Comparison of ENCODE assay signal across 32 mouse cellular contexts in the genomic region with DNA sequence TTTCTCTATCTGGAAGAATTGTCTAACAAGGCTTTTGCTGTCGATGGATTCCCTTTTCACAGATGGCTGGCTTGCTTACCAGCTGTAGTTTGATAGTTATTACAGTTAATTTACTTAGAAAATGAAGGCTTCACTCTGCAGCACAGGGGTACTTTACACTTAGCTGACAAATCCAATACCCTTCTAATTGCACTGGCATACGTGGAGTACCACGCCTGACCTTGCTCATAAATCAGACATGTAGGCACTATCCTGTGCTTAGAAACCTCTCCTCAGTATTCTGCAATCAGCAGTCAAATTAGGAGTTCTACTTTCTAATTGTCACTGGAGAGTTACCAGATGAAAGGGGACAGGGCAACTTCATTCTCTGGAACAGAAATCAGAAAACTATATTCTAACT.
DNase-seq lines count a peak whose midpoint lies in the region; ATAC-seq and TF ChIP-seq lines count a peak whose summit lies in the region.
"Had no signal": no experiment of that assay in that cellular context is flagged by ENCODE, and none has a peak within 500 bp of the region (broad histone marks: within the 10 kb centered on the region; RNA-seq: fewer than 3 reads in every experiment).

No protein-coding gene starts in this region.

- no peaks in the 10 kb centered on the region for H3K4me1 ChIP-seq in forebrain, postnatal 0 days (ENCODE audit: insufficient read depth)
- no peaks in the 10 kb centered on the region for H3K4me1 ChIP-seq in forebrain, embryonic 13.5 days
- no peaks in the 10 kb centered on the region for H3K4me1 ChIP-seq in kidney, embryonic 16.5 days (ENCODE audit: insufficient read depth, low read length)
- H3K4me1 ChIP-seq in midbrain, postnatal 0 days (ENCODE audit: insufficient read depth, low read length), result no peaks in the 10 kb centered on the region
- no peaks in the 10 kb centered on the region for H3K4me1 ChIP-seq in midbrain, embryonic 15.5 days
- H3K4me1 ChIP-seq: embryonic facial prominence, embryonic 12.5 days; forebrain, embryonic 10.5 days; heart, embryonic 12.5 days; hindbrain, embryonic 15.5 days; intestine, embryonic 15.5 days; neural tube, embryonic 12.5 days had no signal

- H3K4me3 ChIP-seq in forebrain, postnatal 0 days (ENCODE audit: low read depth, low read length), result no peak overlapping the region
- H3K4me3 ChIP-seq in forebrain, embryonic 13.5 days, result no peak overlapping the region
- H3K4me3 ChIP-seq in kidney, embryonic 16.5 days (ENCODE audit: low read length), result no peak overlapping the region
- no peak overlapping the region for H3K4me3 ChIP-seq in midbrain, postnatal 0 days (ENCODE audit: low read depth, low read length)
- H3K4me3 ChIP-seq in midbrain, embryonic 15.5 days, result no peak overlapping the region
- H3K4me3 ChIP-seq: embryonic facial prominence, embryonic 12.5 days; forebrain, embryonic 10.5 days; heart, adult 2 months; heart, embryonic 12.5 days; hindbrain, embryonic 15.5 days; intestine, embryonic 15.5 days; neural tube, embryonic 12.5 days had no signal

- no peak for ATAC-seq in forebrain, postnatal 0 days
- no peak for ATAC-seq in forebrain, embryonic 13.5 days
- ATAC-seq in kidney, embryonic 16.5 days (ENCODE audit: low FRiP score, low TSS enrichment), result peak; percentile 73; the same call in 1 of the 2 replicates
- no peak for ATAC-seq in midbrain, postnatal 0 days (ENCODE audit: low FRiP score)
- no peak for ATAC-seq in midbrain, embryonic 15.5 days (replicated peaks)
- ATAC-seq: forebrain, embryonic 16.5 days; intestine, embryonic 15.5 days; Patski had no signal

- peak; percentile 17 for DNase-seq in forebrain, postnatal 0 days
- DNase-seq in kidney, postnatal 10 days, result no peak
- DNase-seq in midbrain, postnatal 0 days (ENCODE audit: low spot score), result peak; percentile 16
- DNase-seq in urinary bladder, postnatal 14 days (ENCODE audit: low spot score), result no peak
- DNase-seq: adrenal gland, postnatal 10 days; cerebellum, adult 11 months; cerebellum, adult 9-10 months; cerebellum, postnatal 36 days; heart, adult 2 months; heart, postnatal 4 days; kidney, adult 9 months; liver; lung, adult 2 months; lung, postnatal 10 days; midbrain, embryonic 14.5 days; right cerebral cortex, adult 18-20 months; spleen, adult 18-20 months; thymus, postnatal 14 days had no signal

- WGBS in forebrain, postnatal 0 days, result 57% methylated on average over 3 of the region's 3 CpGs
- WGBS in forebrain, embryonic 13.5 days, result 78% methylated on average over 3 of the region's 3 CpGs
- WGBS in kidney, embryonic 16.5 days, result 31% methylated on average over 3 of the region's 3 CpGs
- 80% methylated on average over 3 of the region's 3 CpGs for WGBS in midbrain, postnatal 0 days
- 73% methylated on average over 3 of the region's 3 CpGs for WGBS in midbrain, embryonic 15.5 days

- H3K27ac ChIP-seq in forebrain, postnatal 0 days (ENCODE audit: low read depth, low read length), result no peak overlapping the region
- no peak overlapping the region for H3K27ac ChIP-seq in forebrain, embryonic 13.5 days
- no peak overlapping the region for H3K27ac ChIP-seq in kidney, embryonic 16.5 days (ENCODE audit: low read length)
- no peak overlapping the region for H3K27ac ChIP-seq in midbrain, postnatal 0 days (ENCODE audit: low read depth, low read length)
- no peak overlapping the region for H3K27ac ChIP-seq in midbrain, embryonic 15.5 days
- H3K27ac ChIP-seq: embryonic facial prominence, embryonic 12.5 days; forebrain, embryonic 10.5 days; heart, adult 2 months; hindbrain, embryonic 15.5 days; intestine, embryonic 15.5 days; liver, embryonic 14.5 days; macrophage; neural tube, embryonic 12.5 days had no signal

- H3K4me2 ChIP-seq in forebrain, postnatal 0 days (ENCODE audit: low read depth), result no peak overlapping the region
- H3K4me2 ChIP-seq in forebrain, embryonic 13.5 days, result no peak overlapping the region
- no peak overlapping the region for H3K4me2 ChIP-seq in kidney, embryonic 16.5 days (replicated peaks; ENCODE audit: low read depth, low read length)
- H3K4me2 ChIP-seq in midbrain, postnatal 0 days (ENCODE audit: low read depth, low read length, poor library complexity, severe bottlenecking), result no peak overlapping the region
- no peak overlapping the region for H3K4me2 ChIP-seq in midbrain, embryonic 15.5 days
- H3K4me2 ChIP-seq: embryonic facial prominence, embryonic 12.5 days; heart, embryonic 12.5 days; hindbrain, embryonic 15.5 days; intestine, embryonic 15.5 days; neural tube, embryonic 12.5 days had no signal

- TF ChIP-seq CTCF in forebrain, postnatal 0 days (IDR thresholded peaks at IDR 0.05; ENCODE audit: low read depth), result no peak
- no peak for TF ChIP-seq CTCF in midbrain, postnatal 0 days (IDR thresholded peaks at IDR 0.05)

- no peaks in the 10 kb centered on the region for H3K9me3 ChIP-seq in forebrain, postnatal 0 days (ENCODE audit: low read length)
- no peaks in the 10 kb centered on the region for H3K9me3 ChIP-seq in forebrain, embryonic 13.5 days (replicated peaks)
- no peaks in the 10 kb centered on the region for H3K9me3 ChIP-seq in kidney, embryonic 16.5 days (ENCODE audit: low read length)
- H3K9me3 ChIP-seq in midbrain, postnatal 0 days (ENCODE audit: low read length), result no peaks in the 10 kb centered on the region
- H3K9me3 ChIP-seq in midbrain, embryonic 15.5 days, result no peaks in the 10 kb centered on the region
- H3K9me3 ChIP-seq: embryonic facial prominence, embryonic 12.5 days; forebrain, embryonic 10.5 days; G1E; heart, embryonic 12.5 days; hindbrain, embryonic 15.5 days; intestine, embryonic 15.5 days; neural tube, embryonic 12.5 days had no signal

- H3K36me3 ChIP-seq in forebrain, postnatal 0 days (ENCODE audit: insufficient read depth), result no peaks in the 10 kb centered on the region
- no peaks in the 10 kb centered on the region for H3K36me3 ChIP-seq in forebrain, embryonic 13.5 days (ENCODE audit: poor library complexity, severe bottlenecking)
- no peaks in the 10 kb centered on the region for H3K36me3 ChIP-seq in kidney, embryonic 16.5 days (ENCODE audit: insufficient read depth, low read length)
- no peaks in the 10 kb centered on the region for H3K36me3 ChIP-seq in midbrain, postnatal 0 days (ENCODE audit: insufficient read depth, low read length)
- H3K36me3 ChIP-seq in midbrain, embryonic 15.5 days (replicated peaks), result no peaks in the 10 kb centered on the region
- H3K36me3 ChIP-seq: embryonic facial prominence, embryonic 12.5 days; forebrain, embryonic 10.5 days; G1E; heart, embryonic 12.5 days; hindbrain, embryonic 15.5 days; intestine, embryonic 15.5 days; neural tube, embryonic 12.5 days had no signal

- H3K9ac ChIP-seq in forebrain, postnatal 0 days, result no peak overlapping the region
- no peak overlapping the region for H3K9ac ChIP-seq in forebrain, embryonic 13.5 days
- H3K9ac ChIP-seq in kidney, embryonic 16.5 days (replicated peaks; ENCODE audit: low read length), result no peak overlapping the region
- no peak overlapping the region for H3K9ac ChIP-seq in midbrain, postnatal 0 days (replicated peaks; ENCODE audit: low read length, poor library complexity, severe bottlenecking)
- no peak overlapping the region for H3K9ac ChIP-seq in midbrain, embryonic 15.5 days
- H3K9ac ChIP-seq: embryonic facial prominence, embryonic 12.5 days; heart, embryonic 12.5 days; hindbrain, embryonic 15.5 days; intestine, embryonic 15.5 days; liver, embryonic 14.5 days; neural tube, embryonic 12.5 days had no signal

- no peaks in the 10 kb centered on the region for H3K27me3 ChIP-seq in forebrain, postnatal 0 days (ENCODE audit: insufficient read depth, low read length)
- H3K27me3 ChIP-seq in forebrain, embryonic 13.5 days, result no peaks in the 10 kb centered on the region
- H3K27me3 ChIP-seq in kidney, embryonic 16.5 days (ENCODE audit: insufficient read depth, low read length), result no peaks in the 10 kb centered on the region
- H3K27me3 ChIP-seq in midbrain, postnatal 0 days (ENCODE audit: insufficient read depth, low read length), result no peaks in the 10 kb centered on the region
- H3K27me3 ChIP-seq in midbrain, embryonic 15.5 days (replicated peaks), result no peaks in the 10 kb centered on the region
- H3K27me3 ChIP-seq: embryonic facial prominence, embryonic 12.5 days; heart, embryonic 12.5 days; hindbrain, embryonic 15.5 days; intestine, embryonic 15.5 days; neural tube, embryonic 12.5 days; Patski had no signal

Comparison
In these comparisons a context has a peak if more than half of its experiments do, and no peak if none do; other contexts are left out.
1. DNase-seq: peak in forebrain, postnatal 0 days (single experiment) and midbrain, postnatal 0 days (single experiment); none in kidney, postnatal 10 days (single experiment) and urinary bladder, postnatal 14 days (single experiment).